Mouse (Mus musculus) adrenal gland, adult 2 months (tissue): ENCODE measurements around the gene Ehmt2. TPM values are rescaled to one million over a fixed set of nuclear protein-coding genes. Genes with fewer than 3 reads are reported as not detected.
A peak's percentile ranks its signal among the peaks of the same experiment; 100 is the strongest.
"Not testable (repeated sequence)": the region's sequence is repeated elsewhere in the genome, so short reads cannot be mapped to it uniquely, and the experiment has no call there.

Source experiments
- DNase-seq: peaks from one replicate; pipeline ENCODE4 v3.0.0; 2021
- polyA plus RNA-seq: library from polyadenylated mRNA; depleted of rRNA; stranded (reverse); fragments of >200 nt; gene quantifications from 2 replicates; pipeline ENCODE4 v1.2.3, GENCODE M21; 2012
- total RNA-seq, 2 experiments: library from RNA; stranded (reverse); gene quantifications; 2 replicates each; pipeline ENCODE4 v1.2.3; 2021

Ehmt2 gene
- total and polyA plus RNA-seq, 3 experiments = 115 to 452 (median 131) TPM

GRCm38 (mm10) chr17:34891377-34891776, 6.9 kb upstream of the Ehmt2 start:
- no peak for DNase-seq

GRCm38 (mm10) chr17:34893072-34893824, 5.0 kb upstream of the Ehmt2 start:
- DNase-seq = no peak

- peak; percentile 97 for DNase-seq
Measured at GRCm38 (mm10) chr17:34894074-34894597, 4.1 kb upstream of the Ehmt2 start.

DNA sequence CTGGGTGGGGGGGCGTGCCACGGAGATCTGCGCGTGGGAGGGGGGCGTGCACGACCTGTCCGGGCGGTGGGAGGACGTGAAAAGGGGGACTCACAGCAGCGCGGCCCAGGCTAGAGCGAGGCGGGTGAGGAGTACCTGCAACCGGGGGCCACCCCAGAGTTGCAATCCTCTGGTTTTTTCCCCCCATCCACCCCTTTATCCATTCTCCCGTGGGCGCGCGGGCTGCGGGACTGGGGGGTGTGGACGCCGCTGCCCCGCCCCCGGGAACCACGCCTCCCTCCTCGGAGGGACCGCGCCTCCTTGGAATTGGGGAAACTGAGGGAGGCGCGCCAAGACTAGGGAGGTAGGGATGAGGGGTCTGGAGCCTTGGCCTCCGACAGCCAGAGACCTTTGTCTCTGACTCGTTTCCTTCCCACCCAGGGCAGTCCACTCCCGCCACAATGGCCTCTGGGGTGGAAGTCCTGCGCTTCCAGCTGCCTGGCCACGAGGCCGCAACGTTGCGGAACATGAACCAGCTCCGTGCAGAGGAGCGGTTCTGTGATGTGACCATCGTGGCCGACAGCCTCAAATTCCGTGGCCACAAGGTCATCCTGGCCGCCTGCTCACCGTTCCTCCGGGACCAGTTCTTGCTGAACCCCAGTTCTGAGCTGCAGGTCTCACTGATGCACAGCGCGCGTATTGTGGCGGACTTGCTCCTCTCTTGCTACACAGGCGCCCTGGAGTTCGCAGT, 3.3 kb upstream of the Ehmt2 start:
- DNase-seq = peak; percentile 84

- no peak for DNase-seq
Measured at GRCm38 (mm10) chr17:34895724-34896123, 2.5 kb upstream of the Ehmt2 start.

GRCm38 (mm10) chr17:34896366-34896765, 1.9 kb upstream of the Ehmt2 start:
- DNase-seq = no peak

- no peak for DNase-seq
Measured at GRCm38 (mm10) chr17:34897373-34898159, 703 bp upstream of the Ehmt2 start.

DNA sequence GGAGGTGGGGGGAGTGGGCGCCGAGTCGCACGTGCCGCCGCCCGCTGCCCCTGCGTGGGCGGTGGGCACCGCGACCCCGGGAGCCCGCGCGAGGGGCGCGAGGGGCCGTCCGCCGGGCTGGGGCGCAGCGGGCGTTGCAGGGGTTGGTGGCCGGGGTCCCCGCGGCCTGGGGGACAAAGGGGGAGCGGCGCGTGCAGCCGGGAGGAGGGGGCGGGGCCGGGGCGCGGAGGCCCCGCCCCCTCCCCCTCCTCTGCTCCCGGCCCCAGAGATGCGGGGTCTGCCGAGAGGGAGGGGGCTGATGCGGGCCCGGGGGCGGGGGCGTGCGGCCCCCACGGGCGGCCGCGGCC, 410 bp downstream of the Ehmt2 start:
- DNase-seq = no peak

DNA sequence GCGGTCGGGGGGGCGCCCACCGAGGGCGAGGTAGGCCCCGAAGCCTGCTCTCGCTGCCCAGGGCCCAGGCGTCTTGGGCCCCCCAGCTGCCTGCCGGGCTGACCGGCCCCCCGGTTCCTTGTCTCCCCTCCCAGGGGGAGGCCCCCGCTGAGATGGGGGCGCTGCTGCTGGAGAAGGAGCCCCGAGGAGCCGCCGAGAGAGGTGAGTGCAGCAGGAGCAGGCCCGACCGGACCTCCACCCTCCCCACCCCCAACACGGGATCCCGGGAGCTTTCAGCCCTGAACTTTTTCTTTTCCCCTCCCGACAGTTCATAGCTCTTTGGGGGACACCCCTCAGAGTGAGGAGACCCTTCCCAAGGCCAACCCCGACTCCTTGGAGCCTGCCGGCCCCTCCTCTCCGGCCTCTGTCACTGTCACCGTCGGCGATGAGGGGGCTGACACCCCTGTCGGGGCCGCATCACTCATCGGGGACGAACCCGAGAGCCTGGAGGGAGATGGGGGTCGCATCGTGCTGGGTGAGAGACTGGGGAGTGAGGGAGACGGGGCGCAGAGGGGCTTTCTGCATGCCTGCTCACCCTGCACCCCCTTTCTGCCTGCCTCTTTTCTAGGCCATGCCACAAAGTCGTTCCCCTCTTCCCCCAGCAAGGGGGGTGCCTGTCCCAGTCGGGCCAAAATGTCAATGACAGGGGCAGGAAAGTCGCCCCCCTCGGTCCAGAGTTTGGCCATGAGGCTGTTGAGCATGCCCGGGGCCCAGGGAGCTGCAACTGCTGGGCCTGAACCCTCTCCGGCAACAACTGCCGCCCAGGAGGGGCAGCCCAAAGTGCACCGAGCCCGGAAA, 1.0 kb downstream of the Ehmt2 start:
- DNase-seq = peak; percentile 82

- DNase-seq = no peak
Measured at GRCm38 (mm10) chr17:34899890-34900243, 1.6 kb downstream of the Ehmt2 start.

GRCm38 (mm10) chr17:34900826-34901225, 2.6 kb downstream of the Ehmt2 start:
- not testable (repeated sequence) for DNase-seq

GRCm38 (mm10) chr17:34901948-34902347, 3.7 kb downstream of the Ehmt2 start:
- not testable (repeated sequence) for DNase-seq

DNA sequence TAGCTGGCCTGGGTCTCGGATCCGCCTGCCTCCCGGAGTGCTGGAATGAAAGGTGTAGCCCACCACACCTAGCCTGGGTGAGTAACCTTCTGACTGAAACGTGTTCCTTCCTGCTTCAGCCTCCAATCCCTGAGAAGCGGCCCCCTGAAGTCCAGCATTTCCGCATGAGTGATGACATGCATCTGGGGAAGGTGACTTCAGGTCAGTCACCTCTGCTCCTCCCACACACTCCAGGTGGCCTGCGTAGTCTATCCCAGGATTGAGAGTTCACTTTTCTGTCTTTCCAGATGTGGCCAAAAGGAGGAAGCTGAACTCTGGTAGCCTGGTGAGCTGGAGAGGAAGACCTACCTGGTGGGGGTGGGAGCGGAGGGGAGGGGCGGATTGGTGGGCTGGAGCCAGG, 4.6 kb downstream of the Ehmt2 start:
- DNase-seq = no peak

DNA sequence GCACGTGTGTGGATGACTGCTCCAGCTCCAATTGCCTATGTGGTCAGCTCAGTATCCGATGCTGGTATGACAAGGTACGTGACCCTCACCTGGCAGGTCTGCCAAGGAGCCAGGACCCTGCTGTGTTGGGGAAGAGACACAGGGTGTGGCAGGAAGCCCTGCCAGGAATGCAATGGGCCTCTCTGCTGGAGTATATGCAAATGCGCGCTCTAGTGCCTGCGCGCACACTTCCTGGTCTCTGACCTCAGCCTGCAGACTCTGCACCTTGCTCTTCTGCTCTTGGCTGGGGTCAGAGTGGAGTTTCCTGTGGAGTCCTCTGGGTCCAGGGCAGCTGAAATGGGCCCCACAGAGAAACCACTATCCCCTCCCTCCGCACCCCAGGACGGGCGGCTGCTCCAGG, 12.7 kb downstream of the Ehmt2 start:
- no peak for DNase-seq

- peak; percentile 77 for DNase-seq
Measured at GRCm38 (mm10) chr17:34911945-34912351, 13.7 kb downstream of the Ehmt2 start.

DNA sequence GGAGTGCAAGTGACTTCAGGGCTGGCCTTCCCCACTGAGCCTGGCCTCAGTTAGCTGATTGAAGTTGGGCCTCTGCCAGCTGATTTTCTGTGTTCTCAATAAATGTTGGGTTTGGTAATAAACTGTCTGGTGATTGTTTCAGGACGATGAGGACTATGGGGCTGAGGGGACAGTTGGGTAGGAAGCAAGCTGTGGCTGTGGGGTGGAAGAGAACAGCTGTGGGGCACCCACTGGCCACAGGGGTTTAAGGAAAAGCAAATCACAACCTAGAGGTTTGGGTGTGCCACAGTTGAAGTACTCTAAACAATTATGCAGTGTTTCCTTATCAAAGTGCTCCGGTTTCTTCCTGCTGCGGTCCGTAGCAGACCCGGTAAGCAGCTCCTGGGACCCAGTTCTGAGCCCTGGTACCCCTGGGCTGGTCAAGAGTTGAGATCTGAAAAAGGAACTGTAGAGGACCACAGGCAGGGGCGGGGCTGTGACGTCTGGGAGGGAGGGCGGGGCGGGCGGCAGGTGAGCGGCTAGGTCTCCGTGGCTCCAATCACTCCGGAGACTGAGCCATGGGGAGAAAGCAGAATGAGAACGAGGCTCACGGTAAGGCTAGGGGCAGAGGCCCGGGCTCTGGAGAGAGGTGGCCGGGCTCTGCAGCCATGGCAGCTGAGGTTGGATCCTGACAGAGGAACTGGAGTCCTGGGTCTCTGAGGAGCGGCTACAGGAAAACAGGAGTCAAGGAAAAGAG, 15.8 kb downstream of the Ehmt2 start, which contains the start of gene Slc44a4:
Gene Slc44a4 (plus strand): TSS at position 537 of the 736 bp plus-strand sequence.
- no peak for DNase-seq

DNA sequence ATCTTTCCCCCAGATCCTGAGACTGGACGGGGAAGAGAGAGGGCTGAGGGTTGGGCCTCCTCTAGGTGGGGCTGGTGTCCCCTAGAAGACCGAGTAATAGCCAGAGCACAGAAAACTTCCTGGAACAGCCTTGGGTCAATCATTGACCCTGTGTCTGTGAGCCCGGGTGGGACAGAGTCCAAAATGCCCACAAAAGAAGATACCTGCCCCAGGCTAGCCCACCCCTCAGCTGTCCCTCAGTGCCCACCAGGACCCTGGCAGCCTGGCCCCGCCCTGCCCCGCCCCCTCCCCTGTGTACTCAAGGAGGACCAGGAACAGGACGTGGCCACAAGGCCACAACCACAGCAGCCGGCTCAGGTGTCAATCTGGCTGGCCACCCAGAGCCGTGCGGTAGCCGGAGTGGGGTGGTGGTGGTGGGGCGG, 17.2 kb downstream of the Ehmt2 start:
- peak; percentile 52 for DNase-seq

GRCm38 (mm10) chr17:34916316-34916715, 18.0 kb downstream of the Ehmt2 start:
- DNase-seq = no peak

DNA sequence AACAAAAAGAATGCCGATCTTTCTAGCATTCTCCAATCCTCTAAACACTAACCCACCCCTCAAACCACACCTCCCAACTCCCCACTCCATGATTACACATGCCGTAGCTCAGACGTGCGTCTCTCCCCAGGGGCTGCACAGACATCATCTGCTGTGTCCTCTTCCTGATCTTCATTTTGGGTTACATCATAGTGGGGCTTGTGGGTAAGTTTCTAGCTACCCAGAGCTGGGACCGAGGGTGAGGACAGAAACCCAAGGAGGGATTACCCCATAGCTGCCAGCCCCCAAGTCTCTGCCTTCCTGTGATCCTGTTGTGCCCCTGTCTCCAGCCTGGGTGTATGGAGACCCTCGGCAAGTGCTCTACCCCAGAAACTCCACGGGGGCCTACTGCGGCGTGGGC, 18.9 kb downstream of the Ehmt2 start:
- DNase-seq = no peak

DNA sequence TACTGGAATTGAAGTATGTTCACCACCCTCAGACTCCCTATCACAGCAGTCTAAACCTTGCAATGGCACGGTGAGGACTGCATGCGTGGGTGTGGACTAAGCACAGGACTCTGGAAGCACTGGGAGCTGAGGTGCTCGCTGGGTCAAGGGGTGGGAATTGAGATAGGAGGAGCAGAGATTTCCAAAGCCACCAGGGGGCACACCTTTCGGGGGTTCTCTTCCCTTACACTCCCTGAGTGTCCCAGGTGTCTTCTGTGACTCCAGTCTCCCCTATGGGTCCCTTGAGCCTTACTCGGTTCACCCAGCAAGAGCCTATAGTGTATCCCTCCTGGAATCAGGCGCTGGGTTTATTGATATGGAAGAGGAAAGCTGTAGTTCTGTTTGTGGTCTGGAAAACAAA, 24.7 kb downstream of the Ehmt2 start:
- no peak for DNase-seq

DNA sequence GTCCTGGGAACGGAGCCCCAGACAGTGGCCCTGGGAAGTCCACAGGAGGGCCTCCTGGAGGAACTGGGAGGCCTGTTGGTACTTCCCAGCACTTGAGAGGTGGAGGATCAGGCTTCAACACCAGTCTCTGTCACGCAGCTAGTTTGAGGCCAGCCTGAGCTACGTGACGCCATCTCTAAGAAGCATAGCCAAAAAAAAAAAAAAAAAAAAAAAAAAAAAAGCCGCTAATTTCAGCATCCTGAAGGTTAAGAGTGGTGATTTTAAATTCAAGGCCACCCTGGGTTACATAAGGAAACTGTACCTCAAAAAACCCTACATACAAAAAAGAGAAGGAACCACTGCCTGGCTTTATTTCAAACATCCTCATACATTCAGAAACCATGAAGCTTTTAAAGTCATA, 26.0 kb downstream of the Ehmt2 start:
- DNase-seq = no peak
